Mouse (Mus musculus) stomach, postnatal 0 days (tissue): ENCODE measurements around the gene Slc8a1.

Experiments
- CTCF ChIP-seq: IDR thresholded peaks from 2 replicates; pipeline ENCODE4 v1.5.1; 2016; ENCODE audit warnings: antibody characterized with exemption, low read depth, mild to moderate bottlenecking, moderate library complexity
- EP300 ChIP-seq: optimal IDR thresholded peaks from 2 replicates; pipeline ENCODE3; 2016; ENCODE audit warnings: antibody characterized with exemption

- TF ChIP-seq CTCF: no peak
- no peak for TF ChIP-seq EP300
These were observed 361.0 kb downstream of the Slc8a1 start for GRCm38 (mm10) chr17:81377195-81377594.
